Mouse (Mus musculus) CD8-positive naive resting alpha-beta T cell, adult 2 months (primary cell): ENCODE results near the gene Mcoln1.

Source experiments
- DNase-seq, 2 experiments: peaks; one replicate each; pipeline ENCODE4 v3.0.0; 2022; ENCODE audit warnings: low read depth in 2 of 2, low spot score in 2 of 2

Gene Mcoln1

DNA sequence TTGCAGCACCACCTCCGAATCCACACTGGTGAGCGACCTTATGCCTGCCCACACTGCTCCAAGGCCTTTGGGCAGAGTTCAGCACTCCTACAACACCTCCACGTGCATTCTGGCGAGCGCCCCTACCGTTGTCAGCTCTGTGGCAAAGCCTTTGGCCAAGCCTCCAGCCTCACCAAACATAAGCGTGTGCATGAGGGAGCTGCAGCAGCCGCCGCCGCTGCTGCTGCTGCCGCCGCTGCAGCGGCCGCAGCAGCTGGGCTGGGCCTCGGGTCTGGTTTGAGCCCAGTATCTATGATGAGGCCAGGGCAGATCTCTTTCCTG is 3.9 kb upstream of the Mcoln1 start:
- no peak for DNase-seq

DNA sequence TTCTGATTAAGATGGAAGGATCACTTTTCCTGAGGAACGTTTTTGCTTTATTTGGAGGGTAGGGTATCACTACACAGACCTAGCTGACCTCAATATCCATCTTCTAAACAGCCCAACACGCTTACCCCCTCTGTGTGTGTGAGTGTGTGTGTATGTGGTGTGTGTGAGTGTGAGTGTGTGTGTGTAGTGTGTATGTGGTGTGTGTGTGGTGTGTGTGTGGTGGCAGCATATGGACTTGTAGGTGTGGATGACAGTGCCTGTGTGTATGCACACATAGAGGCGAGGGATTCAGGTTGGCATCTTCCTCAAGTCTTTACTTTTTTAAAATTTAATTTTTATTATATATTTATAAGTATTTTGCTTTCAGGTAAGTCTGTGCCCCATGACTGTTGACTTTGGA is 1.7 kb upstream of the Mcoln1 start:
- no peak for DNase-seq

DNA sequence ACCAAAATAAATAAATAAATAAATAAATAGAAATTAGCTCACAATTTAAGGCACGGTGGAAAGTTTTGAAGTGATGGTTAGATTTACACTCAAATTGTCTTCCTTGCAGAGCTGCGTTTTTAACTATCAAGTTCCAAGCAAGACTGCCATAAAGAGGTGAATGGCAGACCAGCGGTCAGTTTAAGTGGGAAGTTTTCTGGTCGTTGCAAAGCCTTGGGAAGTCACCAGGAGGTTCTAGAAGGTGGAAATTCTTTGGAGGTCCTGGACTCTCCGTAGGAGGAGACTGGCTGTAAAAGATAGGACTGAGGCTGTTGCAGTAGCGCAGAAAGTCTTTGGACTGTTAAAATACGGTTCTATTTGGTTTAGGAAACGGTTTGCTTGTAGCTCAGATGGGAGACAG is 506 bp upstream of the Mcoln1 start:
- DNase-seq, result no peak

DNA sequence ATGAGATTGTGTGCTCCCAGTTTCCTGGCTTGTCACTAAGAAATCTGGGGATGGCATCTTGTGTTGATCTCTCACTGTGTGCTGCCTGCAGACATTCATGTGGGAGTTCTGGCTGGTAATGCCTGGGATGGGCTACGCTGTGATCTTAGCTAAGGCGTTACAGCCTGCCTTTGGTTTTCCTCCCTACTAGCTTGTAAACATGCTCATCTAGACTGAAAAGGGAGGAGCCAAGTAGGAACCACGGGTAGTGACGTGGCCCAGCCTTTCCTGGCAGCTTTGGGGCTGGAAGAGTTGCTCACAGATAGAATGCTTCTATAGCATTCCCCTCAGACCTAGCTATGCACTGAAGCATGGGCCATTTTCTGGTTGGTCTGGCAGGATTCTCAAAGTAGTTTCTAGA is 2.0 kb downstream of the Mcoln1 start:
- DNase-seq, result no peak

DNA sequence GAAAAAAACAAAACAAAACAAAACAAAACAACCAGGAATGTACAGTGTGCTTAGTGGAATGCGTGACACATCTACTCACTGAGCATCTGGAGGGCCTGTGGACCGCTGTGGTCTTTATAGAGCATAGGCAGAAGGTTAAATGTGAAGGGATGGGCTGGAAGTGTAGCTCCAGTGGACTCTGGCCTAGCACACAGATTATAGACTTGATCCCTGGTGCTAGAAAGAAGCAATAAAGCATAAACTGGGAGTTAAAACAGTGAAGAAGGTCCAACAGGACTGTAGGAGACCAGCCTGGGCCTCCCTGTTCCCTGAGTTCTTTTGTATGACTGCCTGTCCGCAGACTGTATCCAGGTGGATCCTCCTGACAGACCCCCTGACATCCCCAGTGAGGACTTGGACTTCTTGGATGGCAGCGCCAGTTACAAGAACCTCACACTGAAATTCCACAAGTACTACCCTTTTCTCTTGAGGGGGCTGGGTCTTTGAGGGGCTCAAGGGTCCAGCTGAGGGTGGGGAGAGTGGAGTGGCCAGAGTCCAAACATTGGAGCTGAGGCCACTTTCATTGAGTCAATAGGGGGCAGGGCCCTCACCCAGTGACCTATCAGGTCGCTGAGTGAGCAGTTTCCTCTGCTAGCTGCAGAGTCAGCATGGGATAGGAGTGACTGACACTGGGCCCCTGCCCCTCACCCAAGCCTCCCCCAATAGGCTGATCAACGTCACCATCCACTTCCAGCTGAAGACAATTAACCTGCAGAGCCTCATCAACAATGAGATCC is 7.9 kb downstream of the Mcoln1 start:
- no peak for DNase-seq

DNA sequence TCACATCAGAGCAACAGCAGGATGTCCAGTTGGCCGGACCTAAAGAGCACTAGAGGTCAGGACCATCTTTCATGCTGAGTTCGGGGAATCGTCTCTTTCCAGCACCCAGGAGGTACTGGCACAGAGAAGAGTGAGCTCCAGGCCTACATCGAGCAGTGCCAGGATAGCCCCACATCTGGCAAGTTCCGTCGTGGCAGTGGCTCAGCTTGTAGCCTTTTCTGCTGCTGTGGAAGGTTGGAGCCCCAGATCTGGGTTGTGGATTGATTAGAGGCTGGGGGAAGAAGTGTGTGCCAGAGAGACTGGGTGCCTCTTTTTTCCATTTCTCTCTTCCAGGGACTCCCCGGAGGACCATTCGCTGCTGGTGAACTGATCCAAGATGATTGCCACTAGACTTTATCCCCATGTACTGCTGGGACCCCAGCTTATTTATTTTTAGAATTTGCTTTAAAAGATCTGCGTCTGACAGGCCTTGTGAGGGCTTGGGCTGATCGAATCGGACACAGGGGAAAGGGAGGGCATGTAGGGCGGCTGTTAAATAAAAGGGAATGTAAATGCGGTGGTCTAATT is 14.5 kb downstream of the Mcoln1 start:
- DNase-seq, result no peak

DNA sequence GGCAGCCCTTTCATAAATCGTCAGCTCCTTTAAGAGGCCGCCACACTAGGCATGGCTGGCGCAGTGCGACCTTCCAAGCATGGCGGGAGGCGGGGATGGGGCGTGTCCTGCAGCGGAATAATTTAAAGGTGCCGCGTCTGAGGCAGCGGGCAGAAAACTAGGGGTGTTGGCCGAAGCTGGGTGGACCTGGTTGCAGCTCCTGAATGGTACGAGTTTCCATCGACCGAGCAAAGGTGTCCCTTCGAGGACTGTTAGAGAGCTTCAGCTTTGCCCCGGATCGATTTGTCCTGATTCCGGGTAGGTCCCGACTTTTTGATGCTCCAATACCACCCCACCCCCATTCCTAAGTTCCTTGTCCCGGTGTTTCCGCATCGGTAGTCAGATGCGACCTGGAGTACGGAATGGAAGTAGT is 15.0 kb downstream of the Mcoln1 start, which contains the start of gene Pnpla6:
Gene Pnpla6, plus strand, starts transcription at position 125 of the 412 bp plus-strand sequence.
- DNase-seq, result peak; percentile 58 to 73

DNA sequence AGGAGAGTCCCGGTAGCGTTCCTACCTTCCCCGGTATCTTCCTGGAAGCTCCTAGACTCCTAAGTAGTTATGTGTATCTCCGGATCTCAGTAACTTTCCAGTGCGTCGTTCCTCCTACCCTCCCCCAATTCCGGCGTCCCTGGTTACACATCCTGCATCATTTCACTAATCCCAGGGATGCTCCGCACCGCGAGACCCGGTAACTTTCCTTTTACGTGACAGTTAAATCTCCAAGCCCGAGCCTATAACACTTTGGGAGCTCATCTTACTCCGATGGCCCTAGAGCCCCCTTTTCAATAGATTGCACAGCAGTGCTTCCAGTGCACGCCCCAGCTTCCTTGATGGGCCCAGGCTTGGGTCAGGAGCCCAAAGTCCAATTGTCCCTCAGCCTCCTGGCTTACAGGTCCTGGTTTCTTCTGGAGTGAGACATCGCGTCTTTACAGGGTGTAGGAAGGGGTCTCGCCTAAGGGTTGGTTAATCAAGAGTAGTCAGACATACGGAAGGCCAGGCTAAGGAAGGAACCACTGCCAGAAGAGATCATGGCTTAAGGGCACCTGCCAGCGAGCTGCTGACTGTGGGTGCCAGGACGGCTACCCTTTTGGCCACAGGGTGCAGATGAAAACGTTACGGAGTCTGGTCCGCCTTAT is 15.6 kb downstream of the Mcoln1 start:
- peak in 1 of 2 experiments; percentile 12 for DNase-seq

DNA sequence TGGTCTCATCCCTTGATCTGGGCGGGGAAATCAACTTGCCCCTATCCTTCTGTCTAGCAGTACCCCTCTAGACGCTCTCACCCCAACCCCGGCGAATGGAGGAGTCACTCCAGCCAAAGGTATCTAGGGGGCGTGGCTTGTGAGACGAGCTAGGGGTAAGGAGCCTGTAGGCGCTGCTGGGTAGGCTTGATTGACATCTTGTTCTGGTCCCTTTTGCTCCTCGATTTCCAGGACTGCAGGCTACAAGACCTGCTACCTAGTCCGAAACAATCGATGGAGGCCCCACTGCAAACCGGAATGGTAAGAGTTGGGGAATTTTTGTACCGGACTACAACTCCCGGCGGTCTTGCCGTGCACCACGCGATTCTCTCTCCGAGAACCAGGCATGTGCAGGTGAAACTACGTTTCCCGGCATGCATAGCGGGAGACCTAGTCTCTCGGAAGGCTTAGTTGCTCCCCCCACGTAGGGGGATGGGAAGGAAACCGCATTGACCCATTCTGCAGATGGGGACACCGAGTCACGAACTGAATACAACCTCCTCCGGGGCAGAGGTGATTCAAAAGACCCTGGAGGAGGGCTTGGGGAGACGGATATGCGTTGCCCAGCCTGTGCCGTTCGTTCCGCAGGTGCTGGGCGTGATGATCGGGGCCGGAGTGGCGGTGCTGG is 16.3 kb downstream of the Mcoln1 start:
- DNase-seq, result peak; percentile 76 to 89

DNA sequence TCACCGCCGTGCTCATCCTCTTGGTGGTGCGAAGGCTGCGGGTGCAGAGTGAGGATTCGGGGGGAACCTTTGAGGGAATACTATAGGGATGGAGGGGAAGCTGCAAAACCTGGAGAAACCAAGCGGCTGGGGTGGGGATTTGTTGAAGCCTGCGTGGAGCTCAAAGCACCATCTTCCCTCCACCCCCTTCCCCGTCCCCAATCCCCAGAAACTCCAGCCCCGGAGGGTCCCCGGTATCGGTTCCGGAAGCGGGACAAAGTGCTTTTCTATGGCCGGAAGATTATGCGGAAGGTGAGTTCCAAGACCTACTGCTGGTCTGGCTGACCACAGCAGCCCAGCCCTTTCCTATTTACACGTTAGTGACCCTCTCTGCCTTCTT is 16.8 kb downstream of the Mcoln1 start:
- no peak for DNase-seq

DNA sequence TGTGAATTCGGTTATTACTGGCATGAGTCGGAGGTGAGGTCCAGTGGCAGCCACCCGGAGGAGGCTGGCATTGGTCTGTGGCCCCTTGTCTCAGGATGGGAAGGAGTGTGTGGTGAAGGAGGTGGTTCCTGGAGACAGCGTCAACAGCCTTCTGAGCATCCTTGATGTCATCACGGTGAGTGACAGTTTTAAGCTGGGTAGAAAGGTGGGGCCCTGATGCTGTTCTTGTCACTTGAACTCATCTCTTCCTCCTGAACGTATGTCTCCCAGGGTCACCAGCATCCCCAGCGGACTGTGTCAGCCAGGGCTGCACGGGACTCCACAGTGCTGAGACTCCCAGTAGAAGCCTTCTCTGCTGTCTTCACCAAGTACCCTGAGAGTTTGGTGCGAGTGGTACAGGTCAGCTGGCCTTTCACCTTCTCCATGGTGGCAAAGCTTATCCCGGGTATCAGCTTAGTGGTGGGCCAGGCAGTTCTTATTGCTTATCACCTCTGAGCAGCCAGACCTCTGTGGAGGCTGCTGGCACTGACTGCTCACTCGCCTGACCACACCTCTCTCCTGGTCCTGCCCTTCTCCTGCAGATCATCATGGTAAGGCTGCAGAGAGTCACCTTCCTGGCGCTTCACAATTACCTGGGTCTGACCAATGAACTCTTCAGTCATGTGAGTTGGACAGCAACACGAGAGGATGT is 21.9 kb downstream of the Mcoln1 start:
- DNase-seq, result no peak

DNA sequence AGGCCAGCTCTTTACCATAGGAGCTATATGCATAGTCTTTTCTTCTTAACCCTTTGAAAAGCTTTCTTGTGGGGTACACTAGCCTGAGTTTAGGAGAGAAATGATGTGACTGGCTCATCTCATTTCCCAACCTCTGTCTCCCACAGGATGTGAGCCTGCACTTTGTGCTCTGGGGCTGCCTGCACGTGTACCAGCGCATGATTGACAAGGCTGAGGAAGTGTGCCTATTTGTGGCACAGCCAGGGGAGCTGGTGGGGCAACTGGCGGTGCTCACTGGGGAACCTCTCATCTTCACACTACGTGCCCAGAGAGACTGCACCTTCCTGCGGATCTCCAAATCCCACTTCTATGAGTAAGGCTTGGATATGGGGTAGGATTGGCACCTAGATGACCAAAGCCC is 30.6 kb downstream of the Mcoln1 start:
- DNase-seq, result no peak

DNA sequence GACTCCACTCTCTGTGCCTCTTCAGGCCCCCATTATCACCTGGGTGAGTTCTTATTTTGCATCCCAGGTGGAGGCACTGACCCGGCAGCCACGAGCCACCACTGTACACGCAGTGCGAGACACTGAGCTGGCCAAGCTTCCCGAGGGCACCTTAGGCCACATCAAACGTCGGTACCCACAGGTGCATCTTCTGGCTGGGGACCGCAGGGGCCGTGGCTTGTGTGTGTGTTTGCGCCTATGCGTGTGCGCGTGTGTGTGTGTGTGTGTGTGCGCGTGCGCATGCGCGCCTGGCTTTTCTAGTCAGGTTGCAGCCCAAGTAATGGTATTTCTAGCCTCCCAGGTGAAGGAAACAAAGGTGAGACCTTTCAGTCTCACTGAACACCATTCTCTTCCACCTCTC is 31.7 kb downstream of the Mcoln1 start:
- DNase-seq, result no peak

DNA sequence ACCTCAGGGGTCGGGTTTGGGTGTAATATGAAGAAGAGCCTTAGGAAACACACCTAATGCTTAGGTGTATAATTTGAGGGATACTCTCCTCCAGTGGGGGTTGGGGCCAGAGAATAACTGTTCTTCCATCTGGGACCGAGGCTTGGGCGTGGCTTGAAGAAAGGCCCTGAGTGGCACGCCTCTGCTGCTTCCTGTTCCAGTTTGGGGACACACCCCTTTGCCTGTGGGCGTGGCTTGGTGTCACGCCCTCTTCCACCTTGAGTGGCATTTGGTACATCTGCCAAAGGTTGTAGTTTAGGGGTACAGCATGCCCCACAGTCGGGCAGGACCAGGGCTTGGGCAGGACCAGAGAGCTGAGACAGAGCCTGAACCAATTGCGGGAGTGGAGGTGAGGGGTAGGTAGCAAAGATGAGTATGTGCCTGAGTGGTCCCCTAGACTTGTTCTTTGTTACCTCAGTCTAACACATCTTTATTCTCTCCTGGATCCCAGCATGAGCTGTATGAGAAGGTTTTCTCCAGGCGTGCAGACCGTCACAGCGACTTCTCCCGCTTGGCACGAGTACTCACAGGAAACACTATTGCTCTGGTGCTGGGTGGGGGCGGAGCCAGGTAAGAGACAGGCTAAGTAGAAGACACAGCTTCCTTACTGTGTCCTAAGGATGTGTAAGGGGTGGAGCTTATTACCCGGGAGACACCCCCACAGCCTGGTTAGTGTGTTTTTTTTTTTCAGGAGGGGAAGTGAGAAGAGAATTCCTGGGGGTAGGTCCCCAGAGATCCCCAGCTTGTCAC is 36.0 kb downstream of the Mcoln1 start:
- DNase-seq, result no peak

DNA sequence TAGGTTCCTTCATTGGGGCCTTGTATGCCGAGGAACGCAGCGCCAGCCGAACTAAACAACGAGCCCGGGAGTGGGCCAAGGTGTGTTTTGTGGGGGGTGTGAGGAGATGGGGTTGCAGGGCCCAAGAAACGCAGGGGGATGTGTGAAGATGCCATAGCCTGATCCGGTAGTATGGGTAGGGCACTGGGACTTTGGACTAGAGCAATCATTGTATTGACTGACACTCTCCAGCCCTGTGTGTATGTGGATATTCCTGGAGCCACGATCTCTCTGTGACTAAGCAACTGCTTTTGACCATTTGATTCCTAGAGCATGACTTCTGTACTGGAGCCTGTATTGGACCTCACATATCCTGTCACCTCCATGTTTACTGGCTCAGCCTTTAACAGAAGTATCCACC is 36.7 kb downstream of the Mcoln1 start:
- DNase-seq, result no peak

DNA sequence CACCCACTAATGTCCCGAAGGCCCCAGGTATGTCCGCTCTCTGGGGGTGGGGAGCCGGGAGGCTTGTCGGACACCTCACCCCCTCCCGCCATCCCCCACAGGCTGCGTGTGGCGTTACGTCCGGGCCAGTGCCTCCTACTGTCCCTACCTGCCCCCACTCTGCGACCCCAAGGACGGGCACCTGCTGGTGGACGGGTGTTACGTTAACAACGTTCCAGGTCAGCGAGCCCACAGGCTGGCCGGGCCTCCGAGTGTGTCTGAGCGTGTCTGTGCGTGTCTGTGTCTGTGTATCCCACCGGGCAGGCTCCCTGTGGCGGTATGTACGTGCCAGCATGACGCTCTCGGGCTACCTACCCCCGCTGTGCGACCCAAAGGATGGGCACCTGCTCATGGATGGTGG is 37.4 kb downstream of the Mcoln1 start:
- no peak for DNase-seq

DNA sequence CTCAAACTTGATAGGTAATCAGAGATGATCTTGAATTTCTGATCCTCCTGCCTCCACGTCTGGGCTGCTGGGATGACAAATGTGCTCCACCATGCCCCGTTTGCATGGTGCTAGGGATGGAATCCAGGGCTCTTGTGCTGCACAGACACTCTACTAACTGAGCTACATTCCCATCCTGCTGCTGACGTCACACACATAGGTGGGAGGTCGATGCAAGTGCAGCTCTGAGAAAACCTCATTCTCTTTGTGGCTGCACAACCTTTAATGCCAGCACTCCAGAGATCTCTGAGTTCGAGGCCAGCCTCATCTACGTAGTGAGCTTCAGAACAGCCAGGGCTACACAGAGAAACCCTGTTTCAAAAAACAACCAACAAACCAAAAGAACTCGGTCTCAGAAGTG is 38.9 kb downstream of the Mcoln1 start:
- no peak for DNase-seq

DNA sequence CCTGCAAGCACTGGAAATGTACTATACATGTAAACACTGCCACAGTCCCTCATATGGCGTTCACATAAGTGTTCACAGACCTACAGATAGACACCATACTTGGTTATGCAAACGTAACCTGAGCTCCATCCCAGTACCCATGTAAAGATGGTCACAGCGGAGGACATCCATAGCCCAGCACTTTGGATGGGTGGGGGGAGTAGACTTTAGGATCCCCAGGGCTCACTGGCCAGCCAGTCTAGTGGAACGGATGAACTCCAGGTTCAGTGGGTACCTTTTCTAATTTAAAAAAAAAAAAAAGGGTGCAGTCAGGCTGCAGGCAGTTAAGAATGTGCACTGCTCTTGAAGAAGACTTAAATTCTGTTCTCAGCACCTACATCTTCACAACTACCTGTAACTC is 39.8 kb downstream of the Mcoln1 start:
- no peak for DNase-seq

DNA sequence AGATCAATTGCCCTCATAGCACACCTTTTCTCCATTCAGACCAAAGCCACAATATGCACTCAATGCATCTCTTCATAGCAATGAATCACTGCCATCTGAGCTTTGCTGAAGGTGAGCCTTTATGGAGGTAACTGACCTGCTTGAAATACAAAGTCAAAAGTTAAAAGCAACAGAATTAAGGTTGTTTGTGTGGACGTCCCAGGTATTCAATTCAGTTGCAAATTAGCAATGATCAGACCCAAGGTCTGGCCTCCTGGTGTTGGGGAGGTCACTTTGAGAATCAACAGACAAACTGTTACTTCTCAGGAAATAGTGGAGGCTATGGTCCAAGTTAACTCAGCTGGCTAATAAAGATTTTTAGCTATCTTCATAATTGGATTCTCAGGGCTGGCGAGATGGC is 46.3 kb downstream of the Mcoln1 start:
- no peak for DNase-seq

DNA sequence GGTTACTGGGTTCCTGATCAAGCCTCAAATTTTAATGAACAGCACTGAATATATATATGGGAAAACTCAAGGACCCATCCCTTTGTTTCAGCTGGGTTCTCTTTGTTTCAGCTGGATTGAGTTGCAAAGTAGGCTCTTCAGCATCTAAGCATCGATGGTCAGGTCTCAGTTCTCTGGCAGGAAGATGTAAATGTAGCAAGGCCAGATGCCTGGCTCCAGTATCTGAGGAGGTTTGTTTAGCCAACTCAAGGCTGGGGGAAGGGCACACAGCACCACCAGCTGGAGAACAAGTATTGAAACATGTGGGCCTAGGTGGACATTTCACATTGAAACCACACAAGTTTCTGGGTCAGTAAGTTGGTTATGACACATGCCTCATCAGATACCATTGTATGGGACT is 52.0 kb downstream of the Mcoln1 start:
- DNase-seq, result no peak

DNA sequence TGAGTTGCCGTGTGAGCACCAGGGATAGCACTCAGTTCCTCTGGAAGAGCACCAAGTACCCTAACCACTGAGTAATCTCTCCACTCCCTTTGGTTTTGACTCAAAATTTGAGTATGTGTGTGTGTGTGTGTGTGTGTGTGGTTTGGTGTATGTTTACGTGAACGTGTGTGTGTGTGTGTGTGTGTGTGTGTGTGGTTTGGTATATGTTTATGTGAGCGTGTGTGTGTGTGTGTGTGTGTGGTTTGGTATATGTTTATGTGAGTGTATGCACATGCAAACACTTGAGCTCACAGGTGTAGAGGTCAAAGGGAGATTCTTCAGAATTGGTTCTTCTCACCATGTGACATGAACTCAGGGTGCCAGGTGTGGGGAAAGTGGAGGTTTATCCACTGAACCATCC is 55.9 kb downstream of the Mcoln1 start:
- no peak for DNase-seq
